Mouse (Mus musculus): ENCODE results near the gene Zfp868. TPM values are rescaled to one million over a fixed set of nuclear protein-coding genes. Genes with fewer than 3 reads are reported as not detected.

The Zfp868 gene
- polyA plus RNA-seq (2012; rRNA removed), result 22.2 and 24.8 TPM in 2 replicates

DNA sequence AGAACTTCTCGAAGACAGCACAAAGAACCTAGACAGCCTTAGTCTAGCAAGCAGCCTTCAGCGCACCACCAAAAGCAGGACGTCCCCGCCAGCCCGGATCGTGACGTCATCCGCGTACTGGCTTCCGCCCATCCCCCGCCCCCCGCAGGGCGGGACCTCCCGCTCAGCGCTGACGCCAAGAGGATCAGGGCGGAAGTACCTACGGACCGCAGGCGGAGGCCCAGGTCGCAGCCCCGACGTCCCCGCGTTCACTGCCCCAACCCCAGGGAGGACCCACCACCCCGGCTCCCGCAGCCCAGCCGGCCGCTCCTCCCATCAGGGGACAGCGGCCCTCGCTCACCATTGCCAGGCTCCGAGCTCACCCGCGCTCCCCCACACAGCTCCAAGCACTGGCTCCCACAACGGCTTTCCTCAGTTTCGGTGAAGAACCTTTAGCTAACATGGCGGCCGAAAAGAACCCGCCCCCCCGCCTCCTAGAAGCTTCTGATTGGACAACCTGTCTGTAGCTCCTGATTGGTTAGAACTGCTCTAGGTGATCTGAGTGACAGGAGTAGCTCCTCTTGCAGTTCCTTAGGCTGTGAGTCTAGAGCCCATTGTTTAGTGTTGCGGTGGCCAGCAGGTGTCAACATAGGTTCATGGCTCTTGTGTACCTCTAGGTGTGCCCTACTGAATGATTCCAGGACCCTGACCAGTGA, at the start of gene Zfp868:
Zfp868 (minus strand) TSS at position 454 of the 695 bp plus-strand sequence.

DNA sequence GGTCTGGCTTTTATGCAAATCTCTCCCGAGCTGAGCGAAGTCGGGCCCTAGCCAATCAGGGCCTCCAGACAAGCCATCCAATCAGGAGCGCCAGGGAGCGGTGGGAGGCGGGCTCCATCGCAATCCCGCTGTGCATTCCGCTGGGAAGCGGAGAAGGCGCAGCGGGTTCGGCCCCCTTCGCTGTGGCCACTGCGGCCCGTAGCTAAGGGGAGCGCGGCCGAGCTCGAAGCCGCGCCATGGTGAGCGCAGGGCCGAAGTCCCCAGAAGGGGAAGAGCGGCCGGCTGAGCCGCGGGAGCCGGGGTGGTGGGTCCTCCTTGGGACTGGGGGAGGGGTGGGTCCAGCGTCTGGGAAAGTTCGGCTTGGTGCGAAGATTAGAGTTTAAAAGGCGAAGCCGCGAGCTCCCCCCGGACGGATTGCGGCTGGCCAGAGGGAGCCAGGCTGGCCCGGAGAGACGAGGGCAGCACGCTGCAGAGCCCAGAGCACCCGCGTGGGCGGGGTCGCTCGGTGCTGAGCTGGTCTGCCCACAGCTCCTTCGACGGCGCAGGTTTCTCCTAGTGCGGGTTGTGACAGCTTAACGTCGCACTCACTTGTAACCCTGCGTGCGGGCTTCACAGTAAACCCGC, 29.1 kb upstream of the Zfp868 start, which contains the start of gene Zfp964:
Zfp964 (plus strand) TSS at position 122 of the 624 bp plus-strand sequence.

Other genes starting within 250 kb of the Zfp868 start
- 0.11 TPM in 1 of 2 replicates, not detected in the other for gene Gm9495, start 172.0 kb downstream of the Zfp868 start, polyA plus RNA-seq (2012; rRNA removed)
- 0.05 and 0.15 TPM in 2 replicates for gene Gm7697, start 102.6 kb downstream of the Zfp868 start, polyA plus RNA-seq (2012; rRNA removed)
- 2.1 and 2.2 TPM in 2 replicates for gene Zfp964, start 28.9 kb upstream of the Zfp868 start, polyA plus RNA-seq (2012; rRNA removed)
- gene Zfp869, start 85.2 kb upstream of the Zfp868 start, polyA plus RNA-seq (2012; rRNA removed), result 18.0 and 18.7 TPM in 2 replicates
- 10.6 and 11.1 TPM in 2 replicates for gene Zfp963, start 124.4 kb upstream of the Zfp868 start, polyA plus RNA-seq (2012; rRNA removed)
- gene Gm20422, start 149.3 kb upstream of the Zfp868 start, polyA plus RNA-seq (2012; rRNA removed), result 1.2 and 1.7 TPM in 2 replicates
- gene Atp13a1, start 165.6 kb upstream of the Zfp868 start, polyA plus RNA-seq (2012; rRNA removed), result 79.3 and 80.1 TPM in 2 replicates
- gene Zfp866, start 165.6 kb upstream of the Zfp868 start, polyA plus RNA-seq (2012; rRNA removed), result 37.8 and 39.9 TPM in 2 replicates
- 69.7 and 72.7 TPM in 2 replicates for gene Gmip, start 183.1 kb upstream of the Zfp868 start, polyA plus RNA-seq (2012; rRNA removed)
- 5.8 and 6.0 TPM in 2 replicates for gene Lpar2, start 196.9 kb upstream of the Zfp868 start, polyA plus RNA-seq (2012; rRNA removed)
- gene Pbx4, start 206.9 kb upstream of the Zfp868 start, polyA plus RNA-seq (2012; rRNA removed), result 35.2 and 36.1 TPM in 2 replicates

Measured in central nervous system, embryonic 14 days (tissue).